9 mouse cellular contexts compared by ENCODE assay signal in the genomic region with DNA sequence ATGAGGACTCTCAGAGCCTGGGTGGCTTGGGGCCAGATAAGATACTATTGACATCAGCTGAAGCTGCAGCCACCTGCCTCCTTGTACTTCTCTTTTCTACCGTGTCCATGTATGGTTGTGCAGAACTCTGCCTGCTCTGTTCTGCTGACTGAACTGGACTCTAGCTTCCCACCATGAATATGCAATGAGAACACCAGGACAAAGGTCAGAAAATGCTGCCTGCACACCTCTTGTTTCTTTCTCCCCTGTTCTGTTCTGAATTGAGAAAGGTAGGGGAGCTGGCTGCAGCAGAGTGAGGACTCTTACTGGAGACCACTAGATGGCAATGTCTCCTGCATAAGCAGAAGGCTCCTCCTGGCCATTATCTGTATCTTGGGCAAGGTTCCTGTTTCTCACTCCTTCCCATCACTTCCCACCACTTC. TPM values are rescaled to one million over a fixed set of nuclear protein-coding genes. Genes with fewer than 3 reads are reported as not detected.
DNase-seq lines count a peak whose midpoint lies in the region; ATAC-seq lines count a peak whose summit lies in the region.
"Had no signal": no experiment of that assay in that cellular context is flagged by ENCODE, and none has a peak within 500 bp of the region (broad histone marks: within the 10 kb centered on the region; RNA-seq: fewer than 3 reads in every experiment).

No protein-coding gene starts in this region.

- no peaks in the 10 kb centered on the region for H3K4me1 ChIP-seq in midbrain, embryonic 12.5 days

- no peak overlapping the region for H3K9ac ChIP-seq in midbrain, embryonic 12.5 days (replicated peaks)

- H3K27me3 ChIP-seq in midbrain, embryonic 12.5 days: no peaks in the 10 kb centered on the region

- peak; percentile 41; the same call in 1 of the 2 replicates for ATAC-seq in midbrain, embryonic 12.5 days (ENCODE audit: low FRiP score, low read depth)

- H3K36me3 ChIP-seq in midbrain, embryonic 12.5 days: no peaks in the 10 kb centered on the region

- no peak overlapping the region for H3K4me2 ChIP-seq in midbrain, embryonic 12.5 days (replicated peaks)

- DNase-seq in adrenal gland, adult (ENCODE audit: inconsistent age in 2 of 2, low spot score in 1 of 2): peak; percentile 30 to 78
- no peak for DNase-seq in adrenal gland, postnatal 4 days (ENCODE audit: low spot score in 2 of 2)
- DNase-seq in urinary bladder, postnatal 14 days (ENCODE audit: low spot score): peak; percentile 20
- no peak for DNase-seq in urinary bladder, postnatal 10 days (ENCODE audit: low spot score)
- DNase-seq in forelimb bud, embryonic 11.5 days (ENCODE audit: low read depth, low spot score): peak; percentile 39
- peak; percentile 65 to 85 for DNase-seq in kidney, postnatal 36 days
- DNase-seq in ovary, postnatal 36 days (ENCODE audit: low spot score): no peak

- no peaks in the 10 kb centered on the region for H3K9me3 ChIP-seq in midbrain, embryonic 12.5 days

- H3K4me3 ChIP-seq in midbrain, embryonic 12.5 days: no peak overlapping the region

- 76% methylated on average over 1 of the region's 1 CpGs for WGBS in midbrain, embryonic 12.5 days

- no peak overlapping the region for H3K27ac ChIP-seq in midbrain, embryonic 12.5 days (replicated peaks)

RNA-seq across cellular contexts. Expression of a gene that starts 6.3 kb away (rescaled TPM):
- total RNA-seq in adrenal gland, postnatal 4 days (2021): 1 to 10 TPM in 1 of 2 experiments, under 1 TPM in 1; 0.14 to 3.0 TPM
- 0.20 and 0.31 TPM in 2 replicates for polyA plus RNA-seq in midbrain, embryonic 12.5 days (2016; fragmentation: Nextera tagmentation; extraction: Ambion mirVana)

RNA-seq across cellular contexts. Expression of a gene that starts 39.6 kb away (rescaled TPM):
- total RNA-seq in adrenal gland, postnatal 4 days (2021): under 1 TPM in 1 of 2 experiments, not detected in 1; 0.17 TPM
- 0.20 and 0.48 TPM in 2 replicates for polyA plus RNA-seq in midbrain, embryonic 12.5 days (2016; fragmentation: Nextera tagmentation; extraction: Ambion mirVana)

RNA-seq across cellular contexts. Expression of a gene that starts 40.0 kb away (rescaled TPM):
- 1 to 10 TPM in 1 of 2 experiments, under 1 TPM in 1; 0.28 to 1.1 TPM for total RNA-seq in adrenal gland, postnatal 4 days (2021)
- 2.7 and 3.0 TPM in 2 replicates for polyA plus RNA-seq in midbrain, embryonic 12.5 days (2016; fragmentation: Nextera tagmentation; extraction: Ambion mirVana)
- total RNA-seq: neutrophil, adult 5-6 weeks had no signal

Comparison
In these comparisons a context has a peak if more than half of its experiments do, and no peak if none do; other contexts are left out.
1. DNase-seq: peak in adrenal gland, adult (2 of 2), urinary bladder, postnatal 14 days (single experiment), forelimb bud, embryonic 11.5 days (single experiment) and kidney, postnatal 36 days (2 of 2); none in adrenal gland, postnatal 4 days (0 of 2), urinary bladder, postnatal 10 days (single experiment) and ovary, postnatal 36 days (single experiment).